Mouse (Mus musculus) ovary, postnatal 36 days (tissue): ENCODE results near the gene Edn2.
A peak's percentile ranks its signal among the peaks of the same experiment; 100 is the strongest.

Experiments
- DNase-seq: peaks from one replicate; pipeline ENCODE4 v3.0.0; 2022; ENCODE audit warnings: low spot score, mixed read lengths

Edn2 gene

GRCm38 (mm10) chr4:120161166-120161949, at the start of gene Edn2:
Gene Edn2, plus strand, starts transcription at chr4:120161206.
- peak; percentile 90 for DNase-seq

- DNase-seq = no peak
Observed at GRCm38 (mm10) chr4:120115516-120115915, 45.5 kb upstream of the Edn2 start.

- no peak for DNase-seq
Observed at GRCm38 (mm10) chr4:120116312-120116711, 44.7 kb upstream of the Edn2 start.

GRCm38 (mm10) chr4:120120276-120120675, 40.7 kb upstream of the Edn2 start:
- DNase-seq = peak; percentile 62

- DNase-seq = no peak
Observed at GRCm38 (mm10) chr4:120124656-120125055, 36.4 kb upstream of the Edn2 start.

- no peak for DNase-seq
Observed at GRCm38 (mm10) chr4:120126047-120126446, 35.0 kb upstream of the Edn2 start.

- no peak for DNase-seq
Observed at GRCm38 (mm10) chr4:120127333-120127732, 33.7 kb upstream of the Edn2 start.

GRCm38 (mm10) chr4:120128033-120128432, 33.0 kb upstream of the Edn2 start:
- peak; percentile 61 for DNase-seq

GRCm38 (mm10) chr4:120129233-120129885, 31.6 kb upstream of the Edn2 start:
- DNase-seq = peak; percentile 52

GRCm38 (mm10) chr4:120130926-120131325, 30.1 kb upstream of the Edn2 start:
- no peak for DNase-seq

- DNase-seq = peak; percentile 82
Observed at GRCm38 (mm10) chr4:120131441-120132220, 29.4 kb upstream of the Edn2 start.

- no peak for DNase-seq
Observed at GRCm38 (mm10) chr4:120134223-120134622, 26.8 kb upstream of the Edn2 start.

- DNase-seq = no peak
Observed at GRCm38 (mm10) chr4:120141810-120142209, 19.2 kb upstream of the Edn2 start.

GRCm38 (mm10) chr4:120142905-120143304, 18.1 kb upstream of the Edn2 start:
- DNase-seq = no peak

GRCm38 (mm10) chr4:120144343-120144742, 16.7 kb upstream of the Edn2 start:
- DNase-seq = no peak

GRCm38 (mm10) chr4:120145931-120146330, 15.1 kb upstream of the Edn2 start:
- DNase-seq = no peak

- peak; percentile 83 for DNase-seq
Observed at GRCm38 (mm10) chr4:120148291-120149141, 12.5 kb upstream of the Edn2 start.

GRCm38 (mm10) chr4:120149142-120149524, 11.9 kb upstream of the Edn2 start:
- no peak for DNase-seq

- DNase-seq = no peak
Observed at GRCm38 (mm10) chr4:120150345-120150920, 10.6 kb upstream of the Edn2 start.

- DNase-seq = no peak
Observed at GRCm38 (mm10) chr4:120151906-120152305, 9.1 kb upstream of the Edn2 start.

GRCm38 (mm10) chr4:120152648-120153047, 8.4 kb upstream of the Edn2 start:
- no peak for DNase-seq
